Mouse (Mus musculus) gastrocnemius, postnatal 36 days (tissue): Measurements from ENCODE around the gene Spa17. TPM values are rescaled to one million over a fixed set of nuclear protein-coding genes. Genes with fewer than 3 reads are reported as not detected.
A peak's percentile ranks its signal among the peaks of the same experiment; 100 is the strongest.

Experiments
- DNase-seq, 2 experiments: peaks; one replicate each; pipeline ENCODE4 v3.0.0; 2022
- intact Hi-C: fragments of 180-260 bp; cut with DNase I; formaldehyde crosslinking; loops from one replicate; pipeline ENCODE4 v1.15.1; 2025
- long read RNA-seq, 2 experiments: library from polyadenylated mRNA; stranded (forward); transcript quantifications; one replicate each; pipeline ENCODE4 v2.0.0; 2021
- total RNA-seq, 2 experiments: library from RNA; stranded (reverse); gene quantifications; 2 replicates each; pipeline ENCODE4 v1.2.3; 2021

The Spa17 gene
- total RNA-seq: 1 to 10 TPM; 2.6 to 3.2 TPM
- long read RNA-seq, experiment 1, transcript Spa17-201 (5 exons, 696 nt): major isoform, 6 of 11 reads
- long read RNA-seq, experiment 1, partial matches to known transcripts: 1 of 11 reads
- long read RNA-seq, experiment 1, other reads (novel, unspliced or antisense): 4 of 11 reads
- long read RNA-seq, experiment 2, partial matches to known transcripts: 6 of 9 reads
- long read RNA-seq, experiment 2, other reads (novel, unspliced or antisense): 1 of 9 reads

GRCm38 (mm10) chr9:37613182-37613910 is at the start of gene Spa17:
Gene Spa17, minus strand, starts transcription at chr9:37613722.
- intact Hi-C loops: no loop called here
- peak; percentile 81 to 85 for DNase-seq

DNA sequence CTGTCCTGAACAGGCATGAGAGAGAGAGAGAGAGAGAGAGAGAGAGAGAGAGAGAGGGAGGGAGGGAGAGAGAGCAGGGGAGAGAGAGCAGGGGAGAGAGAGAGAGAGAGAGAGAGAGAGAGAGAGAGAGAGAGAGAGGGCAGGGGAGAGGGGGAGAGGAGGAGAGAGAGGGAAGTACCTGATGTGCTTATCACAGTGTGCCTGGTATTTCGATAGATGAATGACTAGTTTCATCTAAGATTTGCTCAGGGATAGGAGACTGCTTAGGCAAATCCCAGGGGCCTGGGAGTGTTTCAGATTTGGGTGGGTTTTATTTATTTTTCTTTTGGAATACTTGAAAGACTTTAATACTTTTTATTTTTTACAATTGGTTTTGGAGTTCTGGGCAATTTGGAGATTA is 49.7 kb upstream of the Spa17 start:
- intact Hi-C loops: no loop called here
- no peak for DNase-seq

DNA sequence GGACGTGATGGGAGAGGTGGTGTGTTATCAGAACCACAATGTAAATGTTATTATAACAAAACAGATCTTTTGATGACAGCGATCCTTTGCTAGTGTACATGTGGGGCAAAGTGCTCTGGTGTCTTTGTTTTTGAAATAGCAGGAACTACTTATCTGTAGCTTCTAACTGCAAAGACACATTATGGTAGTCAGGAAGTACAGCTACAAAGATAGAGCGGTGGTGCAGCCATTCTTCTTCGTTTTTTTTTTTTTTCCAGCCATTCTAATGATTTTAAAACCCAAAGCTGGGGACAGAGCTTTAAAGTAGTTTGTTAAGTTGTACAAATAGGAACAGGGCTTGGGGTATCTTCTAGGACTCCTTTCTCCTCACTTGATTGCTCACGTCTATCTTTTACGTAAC is 45.9 kb upstream of the Spa17 start:
- intact Hi-C loops: no loop called here
- no peak for DNase-seq

- DNase-seq: peak; percentile 73 to 80
- intact Hi-C loops: no loop called here
These were observed 43.5 kb upstream of the Spa17 start, which contains the start of gene Tbrg1 for GRCm38 (mm10) chr9:37656931-37657481. Gene Tbrg1, minus strand, starts transcription at chr9:37657312.

- no peak for DNase-seq
- intact Hi-C loops: no loop called here
These were observed 42.9 kb upstream of the Spa17 start for GRCm38 (mm10) chr9:37656439-37656881.

DNA sequence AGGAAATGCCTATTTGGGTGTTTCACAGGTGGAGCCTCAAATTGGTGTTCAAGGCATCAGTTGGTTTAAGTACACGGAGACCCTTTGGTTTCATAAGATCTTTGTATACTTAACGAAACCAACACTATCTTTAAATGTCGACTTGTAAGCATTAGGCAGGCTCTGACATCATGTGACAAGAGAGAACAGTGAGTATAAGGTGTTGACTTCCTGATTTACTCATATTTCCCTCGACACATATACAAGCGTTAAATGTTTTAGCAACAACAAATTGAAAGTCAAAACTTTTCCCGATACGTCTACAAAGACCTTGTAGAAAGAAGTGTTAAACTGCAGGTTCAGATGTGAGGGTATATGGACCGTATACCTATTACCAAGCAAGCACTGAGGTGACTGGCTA is 42.4 kb upstream of the Spa17 start:
- intact Hi-C loops: no loop called here
- DNase-seq: no peak

- no peak for DNase-seq
- intact Hi-C loops: no loop called here
These were observed 40.3 kb upstream of the Spa17 start for GRCm38 (mm10) chr9:37653836-37654235.

DNA sequence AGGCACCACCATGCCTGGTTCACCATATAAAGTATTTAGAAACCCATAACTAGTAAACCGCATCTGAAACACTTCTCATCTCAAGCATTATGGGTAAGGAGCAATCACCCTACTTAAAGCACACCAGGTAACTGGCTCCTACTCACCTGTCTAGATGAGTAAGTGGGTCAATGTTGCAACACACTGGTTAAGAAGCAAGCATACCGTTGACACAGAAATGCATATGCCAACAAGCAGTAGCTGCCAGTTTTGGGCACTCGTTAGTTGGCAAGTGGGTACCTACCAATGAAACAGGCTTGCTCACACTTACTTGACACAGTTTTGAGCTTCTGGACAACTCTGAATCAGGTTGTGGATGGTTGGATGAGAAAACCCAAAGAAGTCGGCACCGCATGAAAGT is 37.1 kb upstream of the Spa17 start:
- no peak for DNase-seq
- intact Hi-C loops: no loop called here

- DNase-seq: no peak
- intact Hi-C loops: no loop called here
These were observed 32.7 kb upstream of the Spa17 start for GRCm38 (mm10) chr9:37646246-37646645.

- intact Hi-C loops: no loop called here
- no peak for DNase-seq
These were observed 25.2 kb upstream of the Spa17 start for GRCm38 (mm10) chr9:37638721-37639120.

GRCm38 (mm10) chr9:37636800-37637542 is 23.4 kb upstream of the Spa17 start:
- no peak for DNase-seq

GRCm38 (mm10) chr9:37636335-37636734 is 22.8 kb upstream of the Spa17 start:
- DNase-seq: no peak
- intact Hi-C loops: loop anchor here (1.0 kb wide), 1 partner anchor 174 kb away; no protein-coding TSS in a partner anchor

More at GRCm38 (mm10) chr9:37636800-37637542, 23.4 kb upstream of the Spa17 start:
- intact Hi-C loops: loop anchor here (1.0 kb wide), 1 partner anchor 175 kb away; no protein-coding TSS in a partner anchor

- no peak for DNase-seq
- intact Hi-C loops: no loop called here
These were observed 20.7 kb upstream of the Spa17 start for GRCm38 (mm10) chr9:37634269-37634668.

DNA sequence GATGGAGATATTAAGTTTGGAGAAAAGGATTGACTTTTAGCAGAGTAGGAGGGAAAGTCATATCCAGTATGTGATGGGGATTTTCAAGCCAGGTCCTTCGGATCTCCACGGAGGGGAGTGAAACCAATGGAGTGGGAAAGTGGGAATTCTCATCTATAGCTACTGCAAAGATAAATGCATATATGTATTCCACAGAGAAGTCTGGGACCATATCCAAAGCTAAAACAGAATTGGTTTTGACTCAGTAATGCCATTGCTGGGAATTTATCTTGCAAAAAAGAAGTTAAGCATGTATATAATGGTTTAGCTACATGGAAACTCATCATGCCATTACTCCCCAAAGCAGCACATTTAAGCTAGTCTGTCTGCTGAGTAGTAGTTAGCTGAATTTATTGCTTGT is 18.8 kb upstream of the Spa17 start:
- DNase-seq: no peak
- intact Hi-C loops: no loop called here

DNA sequence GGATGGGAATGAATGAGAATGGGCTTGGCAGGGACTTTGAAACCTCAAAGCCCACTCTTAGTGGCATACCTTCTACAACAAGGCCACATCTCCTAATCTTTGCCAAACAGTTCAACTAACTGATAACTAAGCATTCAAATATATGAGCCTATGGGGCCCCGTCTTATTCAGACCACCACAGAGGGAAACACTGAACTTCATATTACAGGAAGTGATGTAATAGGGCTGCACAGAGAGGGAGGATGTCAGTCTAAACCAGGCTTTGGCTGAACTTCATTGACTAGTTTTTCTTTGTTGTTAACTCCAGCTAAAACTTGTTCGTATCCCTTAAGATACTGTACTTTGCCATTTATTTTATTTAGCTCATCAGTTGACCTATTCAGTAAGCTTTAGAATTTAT is 16.4 kb upstream of the Spa17 start:
- DNase-seq: no peak
- intact Hi-C loops: no loop called here

DNA sequence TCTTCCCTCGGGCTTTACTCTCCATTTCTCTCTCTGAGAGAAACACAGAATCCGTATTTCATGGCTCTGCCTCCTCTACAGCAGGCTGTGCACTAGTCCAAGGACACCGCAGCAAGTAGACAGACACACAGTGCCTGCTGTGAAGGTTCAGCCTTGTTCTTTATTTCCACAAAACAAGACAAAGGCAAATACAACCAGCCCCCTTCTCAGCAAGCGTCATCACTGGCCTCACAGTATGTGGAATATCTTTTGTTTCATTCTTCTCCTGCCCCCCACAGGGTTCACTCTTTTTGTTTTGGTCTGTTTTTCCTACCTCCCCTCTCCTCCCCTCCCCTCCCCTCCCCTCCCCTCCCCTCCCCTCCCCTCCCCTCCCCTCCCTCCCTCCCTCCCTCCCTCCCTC is 15.1 kb upstream of the Spa17 start:
- intact Hi-C loops: no loop called here
- DNase-seq: no peak

GRCm38 (mm10) chr9:37627263-37627662 is 13.7 kb upstream of the Spa17 start:
- intact Hi-C loops: no loop called here
- no peak for DNase-seq

DNA sequence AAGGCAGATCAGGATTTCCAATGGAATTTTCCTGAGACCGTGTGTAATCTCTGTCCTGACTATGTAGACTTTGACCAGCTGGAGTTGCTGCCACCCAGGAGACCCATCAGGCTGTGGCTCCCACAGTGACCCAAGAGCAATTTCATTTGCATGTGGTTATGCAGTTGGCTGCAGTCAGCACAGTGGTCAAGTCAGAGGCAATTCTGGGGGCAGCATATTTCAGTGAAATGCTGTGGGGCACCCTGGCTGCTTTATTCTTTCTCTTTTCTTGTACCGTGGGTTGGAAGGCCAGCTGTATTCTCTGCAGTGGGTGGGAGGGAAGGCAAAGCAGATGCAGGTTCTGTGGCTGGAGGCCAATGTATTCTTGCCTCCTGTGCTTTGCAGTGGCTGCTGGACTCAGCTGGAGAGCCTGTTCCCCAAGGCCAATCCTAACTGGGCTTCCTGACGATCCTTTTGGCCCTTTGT is 12.6 kb upstream of the Spa17 start:
- intact Hi-C loops: no loop called here
- DNase-seq: no peak

DNA sequence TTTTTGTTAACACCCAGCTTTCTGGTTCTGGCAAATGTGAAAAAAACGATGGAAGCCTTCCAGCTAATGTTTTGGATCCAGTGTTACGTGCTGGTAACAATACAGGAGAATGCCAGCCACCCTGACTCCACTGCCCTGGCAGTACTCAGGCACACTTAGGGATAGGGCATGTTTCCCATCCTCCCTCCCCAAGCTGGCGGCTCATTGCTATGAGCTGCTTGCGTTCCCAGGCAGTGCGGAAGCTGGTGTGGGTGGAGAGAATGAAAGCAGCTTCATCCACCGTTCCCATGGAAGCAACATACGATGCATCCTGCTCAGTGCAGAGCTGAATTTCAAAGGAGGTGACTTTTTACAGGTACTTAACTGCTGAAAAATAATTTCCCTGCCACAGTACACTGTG is 12.1 kb upstream of the Spa17 start:
- DNase-seq: no peak
- intact Hi-C loops: no loop called here

DNA sequence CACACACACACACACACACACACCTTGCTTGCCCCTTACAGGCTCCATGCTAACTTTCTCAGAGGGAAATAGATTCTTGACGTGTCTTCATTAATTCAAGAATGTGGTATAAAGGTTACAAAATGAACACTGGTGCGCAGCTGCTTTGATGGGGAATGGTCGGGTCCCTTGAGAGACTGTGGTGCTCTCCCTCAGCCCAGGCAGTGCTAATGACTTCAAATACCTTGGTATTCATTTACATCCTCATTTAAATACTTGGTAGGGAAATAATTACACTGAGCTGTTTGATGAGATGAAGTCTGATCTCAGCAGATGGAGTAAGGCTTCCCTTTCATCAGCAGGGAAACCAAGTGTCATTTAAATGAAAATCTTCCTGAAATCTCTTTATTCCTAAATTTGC is 11.6 kb upstream of the Spa17 start:
- DNase-seq: no peak
- intact Hi-C loops: no loop called here

GRCm38 (mm10) chr9:37624502-37624901 is 11.0 kb upstream of the Spa17 start:
- no peak for DNase-seq
- intact Hi-C loops: no loop called here
